Mouse (Mus musculus): ENCODE results near the gene Slc22a1.

Slc22a1 gene

DNA sequence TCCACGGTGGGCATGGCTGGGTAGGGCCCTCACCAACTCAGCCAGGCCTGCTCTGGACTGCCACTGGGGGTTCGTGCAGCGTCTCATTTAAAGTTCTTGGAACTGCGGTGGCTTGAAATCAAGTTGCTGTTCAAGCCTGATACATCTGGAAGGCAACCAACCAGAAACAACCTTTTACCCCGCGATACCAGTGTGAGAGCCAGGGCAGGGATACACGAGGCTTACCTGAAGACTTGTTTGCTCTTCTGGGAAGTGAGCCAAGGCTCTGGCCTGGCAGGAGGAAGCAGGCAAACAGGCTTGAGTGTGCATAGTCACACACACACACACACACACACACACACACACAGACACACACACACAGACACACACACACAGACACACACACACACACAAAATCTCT, at the start of gene Slc22a1:
Slc22a1 (minus strand) TSS at position 184 of the 400 bp plus-strand sequence.
- DNase-seq (ENCODE audit: low spot score in 2 of 2) = no peak

DNA sequence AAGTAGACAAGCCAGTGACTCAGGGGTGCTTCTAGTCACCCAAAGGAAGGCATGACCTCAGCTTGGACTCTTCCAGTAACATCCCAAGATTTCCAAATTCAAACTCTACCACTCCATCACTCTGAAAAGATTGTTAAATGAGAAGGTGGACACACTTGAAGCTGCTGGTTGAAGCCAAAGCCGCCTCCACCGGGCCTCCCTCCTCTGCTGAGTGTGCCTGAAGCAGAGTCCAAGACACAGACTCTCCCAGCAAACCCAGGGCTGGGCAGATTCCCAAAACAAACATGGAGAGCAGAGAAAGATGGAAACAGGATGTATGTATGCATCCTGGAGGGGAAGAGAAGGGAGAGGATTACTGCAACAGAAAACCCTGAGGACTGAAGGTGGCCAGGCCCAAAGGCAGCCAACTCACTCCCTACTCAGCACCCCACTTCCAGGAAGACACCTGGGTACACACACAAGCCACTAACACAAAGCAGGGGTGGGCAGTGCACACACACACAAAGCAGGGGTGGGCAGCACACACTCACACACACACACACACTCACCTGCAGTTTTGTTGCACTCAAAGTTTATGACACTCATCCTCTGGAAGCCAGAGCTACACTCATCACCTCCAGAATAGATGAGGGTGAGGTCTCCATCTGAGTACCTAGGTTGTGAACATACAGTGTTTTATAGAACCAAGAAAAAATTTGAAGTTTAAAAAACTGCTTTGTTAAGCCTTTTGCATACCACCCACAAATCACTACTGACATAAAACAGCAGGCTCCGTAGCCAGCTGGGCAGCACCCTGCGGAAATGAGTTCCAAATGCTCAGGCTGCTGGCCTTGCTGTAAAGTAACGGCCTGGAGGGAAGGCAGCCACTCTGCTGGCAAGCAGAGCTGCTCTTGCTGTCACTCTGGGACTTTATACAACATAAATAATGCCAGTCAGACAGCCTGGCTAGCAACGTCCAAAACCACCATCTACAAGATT, 49.4 kb upstream of the Slc22a1 start:
- DNase-seq (ENCODE audit: low spot score in 2 of 2) = no peak

- DNase-seq (ENCODE audit: low spot score in 2 of 2) = no peak
Observed at GRCm38 (mm10) chr17:12723986-12724766, 48.5 kb upstream of the Slc22a1 start.

- no peak for DNase-seq (ENCODE audit: low spot score in 2 of 2)
Observed at GRCm38 (mm10) chr17:12722622-12723021, 47.0 kb upstream of the Slc22a1 start.

DNA sequence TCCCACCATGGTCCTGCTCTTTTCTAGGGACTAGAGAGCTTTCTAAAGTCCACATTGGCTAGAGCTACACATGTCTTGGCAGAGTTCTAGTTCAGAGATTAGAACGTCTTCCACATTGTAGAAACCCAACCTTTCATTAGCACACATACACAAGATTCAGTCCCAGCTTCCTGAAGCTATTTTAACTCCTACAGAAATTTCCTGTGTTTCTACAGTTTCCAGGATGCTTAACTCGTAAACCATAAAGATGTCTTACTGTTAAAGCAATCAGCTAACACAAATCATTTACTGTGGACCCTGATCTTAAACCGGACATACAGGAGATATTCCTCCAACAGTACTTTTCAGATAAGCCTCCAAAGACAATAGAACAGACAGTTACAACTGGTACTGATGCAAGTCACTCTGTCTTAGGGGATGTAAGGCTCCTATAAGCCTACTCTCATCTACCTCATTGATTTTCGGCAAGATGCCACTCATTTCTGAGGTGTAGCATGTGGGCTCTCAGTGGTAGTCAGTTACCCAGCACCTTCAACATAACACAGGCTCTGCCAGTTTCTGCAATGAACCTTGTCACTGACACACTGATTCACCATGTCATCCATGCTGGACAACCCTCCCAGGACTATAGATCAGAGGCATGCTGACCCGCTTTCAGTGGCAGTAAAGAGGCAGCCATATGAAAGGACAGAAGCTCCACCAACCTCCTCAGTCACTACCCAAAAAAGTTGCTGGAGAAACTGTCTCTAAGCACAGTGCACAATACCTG, 45.7 kb upstream of the Slc22a1 start:
- no peak for DNase-seq (ENCODE audit: low spot score in 2 of 2)

DNA sequence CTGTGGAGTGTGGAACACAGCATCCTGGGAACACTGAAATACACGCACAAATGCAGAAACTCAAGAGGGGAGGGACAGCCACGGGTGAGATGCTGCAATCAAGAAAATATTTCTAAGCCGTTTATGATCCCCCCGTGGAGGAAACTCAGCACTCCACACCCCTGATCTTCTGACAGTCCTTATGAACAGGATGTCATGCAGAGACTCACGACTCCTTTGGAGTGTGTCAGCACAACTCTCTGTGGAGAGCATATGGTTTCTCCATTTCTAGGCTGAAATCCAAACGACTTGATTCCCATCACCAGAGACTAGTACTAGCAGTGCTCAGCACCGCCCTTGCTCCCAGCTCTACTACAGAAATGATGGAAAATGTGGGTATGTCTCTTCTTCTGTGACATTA, 42.6 kb upstream of the Slc22a1 start:
- no peak for DNase-seq (ENCODE audit: low spot score in 2 of 2)

DNA sequence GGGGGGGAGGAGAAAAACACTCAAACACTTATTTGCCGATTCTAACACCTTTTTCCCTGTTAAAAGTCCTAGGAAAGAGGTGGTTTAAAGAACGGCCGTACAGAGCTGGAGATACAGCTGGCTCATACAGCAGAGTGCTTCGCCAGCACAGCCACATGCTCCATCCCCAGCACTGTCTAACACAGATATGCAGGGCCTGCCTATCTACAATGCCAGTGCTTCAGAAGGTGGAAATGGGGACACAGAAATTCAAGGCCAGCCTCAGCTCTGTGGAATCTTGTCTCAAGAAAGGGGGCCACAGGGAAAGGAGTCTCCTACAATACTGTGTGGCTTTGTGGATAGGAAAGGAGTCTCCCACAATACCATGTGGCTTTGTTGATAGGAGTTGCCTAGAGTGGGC, 41.8 kb upstream of the Slc22a1 start:
- no peak for DNase-seq (ENCODE audit: low spot score in 2 of 2)

GRCm38 (mm10) chr17:12715032-12715431, 39.4 kb upstream of the Slc22a1 start:
- DNase-seq (ENCODE audit: low spot score in 2 of 2) = no peak

- DNase-seq (ENCODE audit: low spot score in 2 of 2) = no peak
Observed at GRCm38 (mm10) chr17:12714080-12714561, 38.5 kb upstream of the Slc22a1 start.

DNA sequence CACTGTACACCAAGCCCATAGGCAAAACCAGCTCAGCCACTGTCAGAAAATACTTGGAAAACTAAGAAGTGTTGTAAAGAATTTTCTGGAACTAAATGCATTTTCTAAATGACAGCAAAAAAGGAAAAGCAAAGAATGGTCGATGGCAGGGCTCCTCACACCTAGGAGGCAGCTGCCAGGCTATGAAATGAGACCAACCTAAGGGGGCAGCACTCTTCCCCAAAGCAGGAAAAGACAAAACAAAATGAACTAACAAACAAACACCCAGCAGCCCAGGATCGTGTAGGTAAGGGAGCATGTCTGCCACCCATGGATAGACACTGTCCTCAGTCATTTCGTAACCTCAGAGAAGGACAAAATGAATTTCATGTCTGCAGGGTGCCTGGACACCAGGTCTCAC, 37.4 kb upstream of the Slc22a1 start:
- no peak for DNase-seq (ENCODE audit: low spot score in 2 of 2)

GRCm38 (mm10) chr17:12712191-12712590, 36.6 kb upstream of the Slc22a1 start:
- DNase-seq (ENCODE audit: low spot score in 2 of 2) = no peak

- DNase-seq (ENCODE audit: low spot score in 2 of 2) = no peak
Observed at GRCm38 (mm10) chr17:12710976-12711375, 35.3 kb upstream of the Slc22a1 start.

DNA sequence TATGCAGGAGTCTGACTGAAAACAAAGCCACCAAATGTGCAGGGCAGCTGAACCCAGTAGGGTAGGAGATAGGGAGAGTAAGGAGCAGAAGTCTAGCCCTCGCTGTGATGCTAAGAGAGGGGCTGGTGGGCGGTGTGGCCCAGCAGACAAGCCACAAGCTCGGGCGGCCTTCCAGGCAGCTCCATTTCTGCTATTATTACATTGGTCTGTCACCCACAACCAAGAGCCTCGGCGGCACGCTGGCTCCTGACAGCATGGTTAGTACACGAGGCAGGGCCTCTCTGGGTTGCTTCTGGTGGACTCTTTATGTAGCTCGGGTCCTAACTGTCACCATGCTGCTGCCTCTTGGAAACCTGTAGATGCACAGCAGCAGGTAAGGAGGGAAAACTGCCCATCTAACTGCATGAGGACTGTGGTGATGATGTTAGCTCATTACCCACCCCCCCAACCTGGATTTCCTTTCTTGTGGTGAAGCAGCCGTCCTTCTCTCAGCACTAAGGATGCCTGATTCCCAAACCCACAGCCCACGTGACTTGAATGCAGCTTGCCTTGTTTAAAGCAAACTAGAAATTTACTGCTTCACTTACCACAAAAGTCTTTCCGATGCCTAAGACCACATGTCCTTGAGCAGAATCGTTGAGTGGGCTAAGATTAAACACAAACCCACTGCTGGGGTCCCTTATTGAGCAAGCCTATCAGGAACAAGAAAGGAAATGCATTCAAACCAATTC, 34.6 kb upstream of the Slc22a1 start:
- no peak for DNase-seq (ENCODE audit: low spot score in 2 of 2)

GRCm38 (mm10) chr17:12708398-12708797, 32.8 kb upstream of the Slc22a1 start:
- no peak for DNase-seq (ENCODE audit: low spot score in 2 of 2)

DNA sequence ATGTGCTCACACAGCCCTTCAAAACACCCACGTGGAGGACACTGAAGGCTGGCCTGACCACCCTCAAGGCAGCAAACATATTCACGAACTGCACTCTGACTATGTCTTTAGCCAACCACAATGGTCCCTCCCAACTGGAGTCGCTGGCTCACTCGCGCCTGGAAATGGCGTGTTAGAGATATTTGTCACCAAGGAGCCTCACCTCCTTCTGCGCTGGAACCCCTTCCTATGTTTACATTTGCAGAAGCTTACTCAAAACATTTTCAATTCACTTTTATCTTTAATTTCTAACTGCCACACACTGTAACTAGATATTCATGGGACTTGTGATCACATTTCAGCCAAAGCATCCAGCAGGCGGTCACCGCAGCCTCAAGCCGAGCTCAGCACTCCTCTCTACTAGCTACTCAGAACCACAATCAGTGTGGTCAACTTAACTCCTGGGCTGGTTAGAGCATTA, 31.0 kb upstream of the Slc22a1 start:
- no peak for DNase-seq (ENCODE audit: low spot score in 2 of 2)

DNA sequence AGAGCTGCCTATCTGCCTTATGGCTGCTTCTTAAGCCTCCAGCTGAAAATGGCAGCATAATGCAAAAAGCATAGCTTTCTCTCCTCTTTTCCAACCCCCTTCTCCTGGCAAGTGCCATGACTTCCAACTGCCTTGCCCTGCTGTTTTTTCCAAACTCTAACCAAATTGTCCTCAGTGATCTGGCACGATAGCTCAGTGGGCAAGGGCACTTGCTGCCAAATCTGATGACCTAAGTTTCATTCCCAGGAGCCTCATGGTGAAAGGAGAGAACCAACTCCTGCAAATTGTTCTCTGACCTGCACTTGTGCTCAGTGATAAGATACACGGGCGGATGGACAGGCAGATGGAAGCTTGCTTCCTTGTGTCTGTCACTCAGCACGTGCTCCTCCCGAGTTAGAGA, 27.3 kb upstream of the Slc22a1 start:
- no peak for DNase-seq (ENCODE audit: low spot score in 2 of 2)

- no peak for DNase-seq (ENCODE audit: low spot score in 2 of 2)
Observed at GRCm38 (mm10) chr17:12700373-12700772, 24.7 kb upstream of the Slc22a1 start.

DNA sequence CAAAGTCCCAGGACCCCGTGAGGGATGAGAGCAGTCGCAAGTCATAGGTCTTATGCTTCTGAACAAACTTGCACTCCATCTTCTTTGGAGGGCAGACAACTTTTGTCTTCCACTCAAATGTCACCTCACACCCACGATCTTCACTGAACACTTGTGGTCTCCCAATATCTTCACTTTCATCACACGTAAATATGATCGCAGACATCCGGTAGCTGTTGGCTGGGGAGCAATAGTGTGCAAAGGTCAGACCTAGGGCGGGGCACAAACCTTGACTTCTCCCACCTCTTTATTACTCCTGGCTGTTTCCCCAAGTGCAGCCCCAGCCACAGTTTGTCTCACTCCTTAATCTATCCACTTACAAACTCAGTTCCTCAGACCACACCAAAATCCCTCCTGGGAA, 16.3 kb upstream of the Slc22a1 start:
- no peak for DNase-seq (ENCODE audit: low spot score in 2 of 2)

DNA sequence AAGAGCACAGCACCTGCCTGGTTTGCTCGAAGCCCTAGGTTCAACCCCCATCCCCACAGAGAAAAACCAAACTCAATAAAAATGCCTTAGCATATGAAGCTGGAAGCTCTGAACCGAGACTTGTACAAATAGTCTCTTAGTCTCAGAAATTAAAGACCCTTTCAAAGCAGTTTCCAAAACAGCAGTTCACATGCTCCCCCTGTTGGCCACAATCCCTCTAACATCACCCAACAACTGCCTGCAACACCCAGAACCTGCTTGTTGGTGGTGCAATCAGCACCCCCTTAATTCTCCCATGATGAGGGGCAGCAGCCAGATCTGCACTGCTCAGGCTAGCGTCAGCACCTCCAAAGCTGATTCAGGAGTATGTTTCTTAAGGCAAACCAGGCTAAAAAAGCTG, 13.9 kb upstream of the Slc22a1 start:
- peak in 1 of 2 experiments; percentile 60 for DNase-seq (ENCODE audit: low spot score in 2 of 2)

DNA sequence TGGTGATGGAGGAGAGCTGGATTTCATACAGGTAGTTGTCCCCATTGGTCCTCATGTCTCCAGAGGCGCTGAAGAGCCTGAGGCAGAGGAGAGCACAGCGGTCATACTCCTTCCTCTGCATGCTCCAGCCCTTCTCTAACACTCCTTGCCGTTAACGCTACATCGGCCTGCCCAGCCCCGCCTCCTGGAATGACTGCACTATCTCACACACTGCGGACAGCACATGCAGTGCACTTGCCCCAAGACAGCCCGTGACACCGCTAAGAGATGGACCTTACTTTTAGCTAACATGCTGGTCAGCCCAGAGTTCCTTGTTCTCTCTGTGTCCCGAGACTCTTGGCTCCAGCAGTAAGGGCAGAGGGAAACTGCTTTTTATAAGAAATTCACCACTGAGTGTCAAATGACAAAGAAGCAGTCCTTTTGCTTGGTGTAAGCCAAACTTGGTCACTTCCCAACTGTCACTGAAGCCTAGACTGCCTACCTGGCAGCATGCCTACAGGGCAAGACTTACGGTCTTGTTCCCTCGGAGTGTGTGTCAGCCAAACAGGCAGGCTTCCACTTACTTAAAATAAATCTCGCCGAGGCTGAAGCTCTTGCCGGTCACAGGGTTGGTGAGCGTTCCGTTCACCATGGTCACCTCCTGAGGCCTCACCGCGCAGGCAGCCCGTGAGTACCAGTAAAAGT, 12.9 kb upstream of the Slc22a1 start:
- DNase-seq (ENCODE audit: low spot score in 2 of 2) = peak in 1 of 2 experiments; percentile 35

Data from frontal cortex, postnatal 10 days (tissue).